9 mouse cellular contexts compared by ENCODE assay signal in the genomic region with DNA sequence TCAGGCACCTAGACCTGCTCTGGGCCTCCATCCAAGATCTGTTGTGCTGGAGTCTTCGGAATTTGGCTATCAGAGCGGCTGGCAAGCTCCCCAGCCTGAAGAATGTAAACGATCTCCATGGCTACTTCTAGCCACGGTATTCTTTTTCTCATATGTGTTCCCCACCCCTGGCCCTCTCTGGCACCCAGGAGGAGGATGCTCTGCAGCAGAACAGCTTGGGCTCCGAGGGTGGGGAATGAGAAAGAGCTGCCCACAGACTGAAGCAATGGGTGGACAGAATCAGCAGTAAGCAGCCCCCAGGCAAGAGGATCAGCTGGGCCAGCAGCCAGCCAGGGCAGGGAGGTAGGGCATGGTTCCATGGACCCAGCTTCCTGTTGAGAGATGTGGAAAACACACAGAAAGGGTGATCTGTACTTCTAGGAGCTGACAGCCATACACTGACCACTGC.
DNase-seq lines count a peak whose midpoint lies in the region; ATAC-seq lines count a peak whose summit lies in the region.
"Had no signal": no experiment of that assay in that cellular context is flagged by ENCODE, and none has a peak within 500 bp of the region (broad histone marks: within the 10 kb centered on the region; RNA-seq: fewer than 3 reads in every experiment).

No protein-coding gene starts in this region.

- no peak overlapping the region for H3K4me3 ChIP-seq in hindbrain, embryonic 10.5 days
- no peak overlapping the region for H3K4me3 ChIP-seq in hindbrain, embryonic 11.5 days (ENCODE audit: low read depth, low read length)
- no peak overlapping the region for H3K4me3 ChIP-seq in heart, embryonic 12.5 days
- no peak overlapping the region for H3K4me3 ChIP-seq in midbrain, embryonic 14.5 days (replicated peaks; ENCODE audit: low read depth, low read length)
- H3K4me3 ChIP-seq: midbrain, embryonic 12.5 days had no signal

- ATAC-seq in hindbrain, embryonic 11.5 days (ENCODE audit: low FRiP score) = no peak
- peak; percentile 41 for ATAC-seq in heart, embryonic 12.5 days (ENCODE audit: insufficient number of reproducible peaks, low FRiP score)
- ATAC-seq in midbrain, embryonic 14.5 days (ENCODE audit: low FRiP score, low TSS enrichment) = peak; percentile 27; the same call in 1 of the 2 replicates

- H3K27ac ChIP-seq in hindbrain, embryonic 10.5 days = peak overlapping the region; percentile 1; the same call in 1 of the 2 replicates
- no peak overlapping the region for H3K27ac ChIP-seq in hindbrain, embryonic 11.5 days (ENCODE audit: low read depth, low read length)
- peak overlapping the region; percentile 53 for H3K27ac ChIP-seq in heart, embryonic 12.5 days (ENCODE audit: poor library complexity, severe bottlenecking)
- H3K27ac ChIP-seq in midbrain, embryonic 14.5 days (replicated peaks; ENCODE audit: low read depth, low read length) = peak overlapping the region; percentile 49; the same call in 1 of the 2 replicates
- H3K27ac ChIP-seq: midbrain, embryonic 12.5 days had no signal

- H3K4me1 ChIP-seq in hindbrain, embryonic 10.5 days (replicated peaks) = peaks cover 24% of the 10 kb centered on the region
- no peaks in the 10 kb centered on the region for H3K4me1 ChIP-seq in hindbrain, embryonic 11.5 days (replicated peaks; ENCODE audit: control insufficient read depth, insufficient read depth, low read length)
- H3K4me1 ChIP-seq in heart, embryonic 12.5 days (replicated peaks) = peaks cover 82% of the 10 kb centered on the region
- peaks cover 8% of the 10 kb centered on the region; the same call in 1 of the 2 replicates for H3K4me1 ChIP-seq in midbrain, embryonic 14.5 days (ENCODE audit: control insufficient read depth, insufficient read depth, low read length)

- H3K9me3 ChIP-seq in hindbrain, embryonic 10.5 days = no peaks in the 10 kb centered on the region
- no peaks in the 10 kb centered on the region for H3K9me3 ChIP-seq in hindbrain, embryonic 11.5 days (ENCODE audit: control insufficient read depth, low read length)
- H3K9me3 ChIP-seq in heart, embryonic 12.5 days (replicated peaks) = no peaks in the 10 kb centered on the region
- no peaks in the 10 kb centered on the region for H3K9me3 ChIP-seq in midbrain, embryonic 14.5 days (ENCODE audit: control insufficient read depth, low read length)
- H3K9me3 ChIP-seq: midbrain, embryonic 12.5 days had no signal

- no peak overlapping the region for H3K4me2 ChIP-seq in hindbrain, embryonic 11.5 days (replicated peaks; ENCODE audit: low read depth, low read length)
- peak overlapping the region; percentile 41 for H3K4me2 ChIP-seq in heart, embryonic 12.5 days
- no peak overlapping the region for H3K4me2 ChIP-seq in midbrain, embryonic 14.5 days (ENCODE audit: low read length)
- H3K4me2 ChIP-seq: midbrain, embryonic 12.5 days had no signal

- no peaks in the 10 kb centered on the region for H3K27me3 ChIP-seq in hindbrain, embryonic 10.5 days (ENCODE audit: insufficient read depth, poor library complexity, severe bottlenecking)
- no peaks in the 10 kb centered on the region for H3K27me3 ChIP-seq in hindbrain, embryonic 11.5 days (ENCODE audit: control insufficient read depth, insufficient read depth, low read length)
- no peaks in the 10 kb centered on the region for H3K27me3 ChIP-seq in heart, embryonic 12.5 days (replicated peaks)
- H3K27me3 ChIP-seq in midbrain, embryonic 14.5 days (ENCODE audit: control insufficient read depth, insufficient read depth, low read length) = no peaks in the 10 kb centered on the region
- H3K27me3 ChIP-seq: midbrain, embryonic 12.5 days had no signal

- WGBS in hindbrain, embryonic 10.5 days = 60% methylated on average over 5 of the region's 5 CpGs
- 67% methylated on average over 5 of the region's 5 CpGs for WGBS in hindbrain, embryonic 11.5 days
- WGBS in heart, embryonic 12.5 days = 10% methylated on average over 5 of the region's 5 CpGs
- whole genome bisulfite sequencing in midbrain, embryonic 14.5 days = 52% methylated on average over 5 of the region's 5 CpGs

- no peak for DNase-seq in hindbrain, embryonic 10.5 days (ENCODE audit: low spot score)
- DNase-seq in hindbrain, embryonic 11.5 days (ENCODE audit: low spot score) = no peak
- peak; percentile 90 for DNase-seq in cerebellum, postnatal 25 days
- DNase-seq in layer of hippocampus, postnatal 10 days (ENCODE audit: low spot score in 2 of 2) = peak; percentile 29 to 46
- DNase-seq in midbrain, embryonic 14.5 days = peak; percentile 67
- peak; percentile 7 to 57 for DNase-seq in urinary bladder, postnatal 36 days (ENCODE audit: low spot score in 2 of 2)
- no peak for DNase-seq in retina, postnatal 1 day

- no peaks in the 10 kb centered on the region for H3K36me3 ChIP-seq in hindbrain, embryonic 10.5 days
- no peaks in the 10 kb centered on the region for H3K36me3 ChIP-seq in hindbrain, embryonic 11.5 days (ENCODE audit: control insufficient read depth, insufficient read depth, low read length)
- H3K36me3 ChIP-seq in heart, embryonic 12.5 days = no peaks in the 10 kb centered on the region
- no peaks in the 10 kb centered on the region for H3K36me3 ChIP-seq in midbrain, embryonic 14.5 days (ENCODE audit: control insufficient read depth, insufficient read depth, low read length)
- H3K36me3 ChIP-seq: midbrain, embryonic 12.5 days had no signal

- no peak overlapping the region for H3K9ac ChIP-seq in hindbrain, embryonic 11.5 days (ENCODE audit: low read depth, low read length)
- peak overlapping the region; percentile 38; the same call in 1 of the 2 replicates for H3K9ac ChIP-seq in heart, embryonic 12.5 days
- H3K9ac ChIP-seq in midbrain, embryonic 14.5 days (replicated peaks; ENCODE audit: low read length) = no peak overlapping the region
- H3K9ac ChIP-seq: midbrain, embryonic 12.5 days had no signal

Comparison
In these comparisons a context has a peak if more than half of its experiments do, and no peak if none do; other contexts are left out.
1. DNase-seq: peak in cerebellum, postnatal 25 days (2 of 2), layer of hippocampus, postnatal 10 days (2 of 2), midbrain, embryonic 14.5 days (single experiment) and urinary bladder, postnatal 36 days (2 of 2); none in hindbrain, embryonic 10.5 days (single experiment), hindbrain, embryonic 11.5 days (single experiment) and retina, postnatal 1 day (single experiment).